Mouse (Mus musculus): Measurements from ENCODE around the gene Dctpp1. TPM values are rescaled to one million over a fixed set of nuclear protein-coding genes. Genes with fewer than 3 reads are reported as not detected.
A peak's percentile ranks its signal among the peaks of the same experiment; 100 is the strongest.

Gene Dctpp1
- polyA plus RNA-seq (2012; ENCODE audit: insufficient read depth, insufficient read length, missing spikeins) = 38.1 and 41.3 TPM in 2 replicates

- no peaks in the 10 kb centered on the region for H3K4me1 ChIP-seq (ENCODE audit: control insufficient read depth, insufficient read depth, insufficient read length, low read length)
- H3K27ac ChIP-seq (replicated peaks; ENCODE audit: low read depth, low read length) = no peak within 1 kb of the TSS
- peak within 1 kb of the TSS; percentile 80 for H3K4me3 ChIP-seq (ENCODE audit: insufficient read depth, low read depth, low read length)
Observed at GRCm38 (mm10) chr7:127260309-127261111, at the start of gene Dctpp1. Gene Dctpp1 (minus strand): TSS chr7:127260709.

GRCm38 (mm10) chr7:127309951-127310350, 49.4 kb upstream of the Dctpp1 start:
- H3K27ac ChIP-seq (replicated peaks; ENCODE audit: low read depth, low read length) = no peak overlapping the region
- no peak overlapping the region for H3K4me3 ChIP-seq (ENCODE audit: insufficient read depth, low read depth, low read length)
- no peaks in the 10 kb centered on the region for H3K4me1 ChIP-seq (ENCODE audit: control insufficient read depth, insufficient read depth, insufficient read length, low read length)

- Histone ChIP-seq H3K27ac (replicated peaks; ENCODE audit: low read depth, low read length) (no peak overlapping the region), H3K4me1 (ENCODE audit: control insufficient read depth, insufficient read depth, insufficient read length, low read length) (no peaks in the 10 kb centered on the region), H3K4me3 (ENCODE audit: insufficient read depth, low read depth, low read length) (no peak overlapping the region)
Observed at GRCm38 (mm10) chr7:127308887-127309286, 48.4 kb upstream of the Dctpp1 start.

- Histone ChIP-seq H3K4me1 (ENCODE audit: control insufficient read depth, insufficient read depth, insufficient read length, low read length) (no peaks in the 10 kb centered on the region), H3K4me3 (ENCODE audit: insufficient read depth, low read depth, low read length) (no peak overlapping the region)
Observed at GRCm38 (mm10) chr7:127308431-127308830, 47.9 kb upstream of the Dctpp1 start.

GRCm38 (mm10) chr7:127297586-127298193, 37.2 kb upstream of the Dctpp1 start:
- Histone ChIP-seq H3K4me3 (ENCODE audit: insufficient read depth, low read depth, low read length) (no peak overlapping the region), H3K27ac (replicated peaks; ENCODE audit: low read depth, low read length) (no peak overlapping the region), H3K4me1 (ENCODE audit: control insufficient read depth, insufficient read depth, insufficient read length, low read length) (no peaks in the 10 kb centered on the region)

More at GRCm38 (mm10) chr7:127308431-127308830, 47.9 kb upstream of the Dctpp1 start:
- no peak overlapping the region for H3K27ac ChIP-seq (replicated peaks; ENCODE audit: low read depth, low read length)

GRCm38 (mm10) chr7:127296786-127297555, 36.5 kb upstream of the Dctpp1 start:
- Histone ChIP-seq H3K4me1 (ENCODE audit: control insufficient read depth, insufficient read depth, insufficient read length, low read length) (no peaks in the 10 kb centered on the region), H3K27ac (replicated peaks; ENCODE audit: low read depth, low read length) (no peak overlapping the region), H3K4me3 (ENCODE audit: insufficient read depth, low read depth, low read length) (no peak overlapping the region)

GRCm38 (mm10) chr7:127296098-127296497, 35.6 kb upstream of the Dctpp1 start, which contains the start of gene Itgal:
Gene Itgal (plus strand): TSS chr7:127296260.
- Histone ChIP-seq H3K4me1 (ENCODE audit: control insufficient read depth, insufficient read depth, insufficient read length, low read length) (no peaks in the 10 kb centered on the region), H3K4me3 (ENCODE audit: insufficient read depth, low read depth, low read length) (peak within 1 kb of the TSS; percentile 7; the same call in 1 of the 2 replicates), H3K27ac (replicated peaks; ENCODE audit: low read depth, low read length) (no peak within 1 kb of the TSS)

GRCm38 (mm10) chr7:127290142-127290541, 29.6 kb upstream of the Dctpp1 start:
- Histone ChIP-seq H3K4me1 (ENCODE audit: control insufficient read depth, insufficient read depth, insufficient read length, low read length) (no peaks in the 10 kb centered on the region), H3K4me3 (ENCODE audit: insufficient read depth, low read depth, low read length) (no peak overlapping the region), H3K27ac (replicated peaks; ENCODE audit: low read depth, low read length) (no peak overlapping the region)

- Histone ChIP-seq H3K4me1 (ENCODE audit: control insufficient read depth, insufficient read depth, insufficient read length, low read length) (no peaks in the 10 kb centered on the region), H3K27ac (replicated peaks; ENCODE audit: low read depth, low read length) (no peak overlapping the region), H3K4me3 (ENCODE audit: insufficient read depth, low read depth, low read length) (no peak overlapping the region)
Observed at GRCm38 (mm10) chr7:127289306-127289705, 28.8 kb upstream of the Dctpp1 start.

GRCm38 (mm10) chr7:127287940-127288339, 27.4 kb upstream of the Dctpp1 start:
- H3K4me1 ChIP-seq (ENCODE audit: control insufficient read depth, insufficient read depth, insufficient read length, low read length) = no peaks in the 10 kb centered on the region
- H3K27ac ChIP-seq (replicated peaks; ENCODE audit: low read depth, low read length) = no peak overlapping the region

GRCm38 (mm10) chr7:127285154-127285553, 24.6 kb upstream of the Dctpp1 start:
- no peaks in the 10 kb centered on the region for H3K4me1 ChIP-seq (ENCODE audit: control insufficient read depth, insufficient read depth, insufficient read length, low read length)
- H3K4me3 ChIP-seq (ENCODE audit: insufficient read depth, low read depth, low read length) = no peak overlapping the region
- no peak overlapping the region for H3K27ac ChIP-seq (replicated peaks; ENCODE audit: low read depth, low read length)

More at GRCm38 (mm10) chr7:127287940-127288339, 27.4 kb upstream of the Dctpp1 start:
- no peak overlapping the region for H3K4me3 ChIP-seq (ENCODE audit: insufficient read depth, low read depth, low read length)

GRCm38 (mm10) chr7:127282190-127282589, 21.7 kb upstream of the Dctpp1 start:
- H3K4me3 ChIP-seq (ENCODE audit: insufficient read depth, low read depth, low read length) = no peak overlapping the region
- no peaks in the 10 kb centered on the region for H3K4me1 ChIP-seq (ENCODE audit: control insufficient read depth, insufficient read depth, insufficient read length, low read length)
- H3K27ac ChIP-seq (replicated peaks; ENCODE audit: low read depth, low read length) = no peak overlapping the region

GRCm38 (mm10) chr7:127281114-127281513, 20.6 kb upstream of the Dctpp1 start:
- Histone ChIP-seq H3K4me1 (ENCODE audit: control insufficient read depth, insufficient read depth, insufficient read length, low read length) (no peaks in the 10 kb centered on the region), H3K27ac (replicated peaks; ENCODE audit: low read depth, low read length) (no peak overlapping the region), H3K4me3 (ENCODE audit: insufficient read depth, low read depth, low read length) (no peak overlapping the region)

GRCm38 (mm10) chr7:127280092-127280491, 19.6 kb upstream of the Dctpp1 start:
- Histone ChIP-seq H3K27ac (replicated peaks; ENCODE audit: low read depth, low read length) (no peak overlapping the region), H3K4me1 (ENCODE audit: control insufficient read depth, insufficient read depth, insufficient read length, low read length) (no peaks in the 10 kb centered on the region), H3K4me3 (ENCODE audit: insufficient read depth, low read depth, low read length) (no peak overlapping the region)

- no peaks in the 10 kb centered on the region for H3K4me1 ChIP-seq (ENCODE audit: control insufficient read depth, insufficient read depth, insufficient read length, low read length)
- H3K4me3 ChIP-seq (ENCODE audit: insufficient read depth, low read depth, low read length) = no peak overlapping the region
- no peak overlapping the region for H3K27ac ChIP-seq (replicated peaks; ENCODE audit: low read depth, low read length)
Observed at GRCm38 (mm10) chr7:127278311-127278710, 17.8 kb upstream of the Dctpp1 start.
